ENCODE assay signal across 20 mouse cellular contexts in the genomic region with DNA sequence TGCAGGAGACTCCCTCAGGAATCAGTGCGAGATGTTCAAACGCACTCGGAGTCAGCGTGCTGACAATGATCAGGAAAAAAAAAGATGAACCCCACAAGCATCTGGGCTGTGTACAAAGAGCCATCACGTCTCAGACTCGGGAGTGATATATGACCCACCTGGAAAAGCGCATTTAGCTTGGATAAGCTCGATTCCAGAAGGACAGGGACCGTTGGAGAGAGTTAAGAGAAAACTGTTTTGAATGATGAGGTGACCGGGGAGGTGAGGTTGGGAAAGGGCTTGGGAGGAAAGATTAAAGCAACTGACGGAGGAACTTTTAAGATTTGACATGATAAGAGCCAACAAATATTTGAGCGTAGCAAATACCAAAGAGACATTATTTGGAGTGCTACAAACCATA.
"Had no signal": no experiment of that assay in that cellular context is flagged by ENCODE, and none has a peak within 500 bp of the region (broad histone marks: within the 10 kb centered on the region; RNA-seq: fewer than 3 reads in every experiment).

No protein-coding gene starts in this region.

- H3K9me3 ChIP-seq: limb, embryonic 12.5 days; liver, embryonic 12.5 days; liver, embryonic 15.5 days; midbrain, embryonic 10.5 days; neural tube, embryonic 13.5 days had no signal

- H3K27ac ChIP-seq: kidney, postnatal 0 days; layer of hippocampus, adult 2 months; left cerebral cortex, adult 2 months; limb, embryonic 12.5 days; liver, embryonic 12.5 days; liver, embryonic 15.5 days; macrophage; midbrain, embryonic 10.5 days; neural tube, embryonic 13.5 days; stomach, postnatal 0 days had no signal

- ATAC-seq: intestine, postnatal 0 days; liver, embryonic 12.5 days had no signal

- H3K4me2 ChIP-seq: limb, embryonic 12.5 days; liver, embryonic 12.5 days; liver, embryonic 15.5 days; neural tube, embryonic 13.5 days had no signal

- H3K27me3 ChIP-seq: limb, embryonic 12.5 days; liver, embryonic 12.5 days; liver, embryonic 15.5 days; neural tube, embryonic 13.5 days had no signal

- H3K9ac ChIP-seq: limb, embryonic 12.5 days; liver, embryonic 12.5 days; liver, embryonic 15.5 days; neural tube, embryonic 13.5 days had no signal

- H3K36me3 ChIP-seq: limb, embryonic 12.5 days; liver, embryonic 12.5 days; liver, embryonic 15.5 days; midbrain, embryonic 10.5 days; neural tube, embryonic 13.5 days had no signal

- H3K4me1 ChIP-seq: limb, embryonic 12.5 days; liver, embryonic 12.5 days; liver, embryonic 15.5 days; neural tube, embryonic 13.5 days had no signal

- DNase-seq: kidney, adult 2 months; kidney, postnatal 25 days; layer of hippocampus, adult 9-11 months; liver; lung, adult 18-20 months; midbrain, embryonic 14.5 days; thymus, adult 2 months; thymus, postnatal 14 days; thymus, postnatal 4 days had no signal

- H3K4me3 ChIP-seq: layer of hippocampus, adult 2 months; left cerebral cortex, adult 2 months; limb, embryonic 12.5 days; liver, embryonic 12.5 days; liver, embryonic 15.5 days; midbrain, embryonic 10.5 days; neural tube, embryonic 13.5 days had no signal
